Mouse (Mus musculus) midbrain, embryonic 12.5 days (tissue): ENCODE data around the gene Sdhd. TPM values are rescaled to one million over a fixed set of nuclear protein-coding genes. Genes with fewer than 3 reads are reported as not detected.

Experiments used
- ATAC-seq: fragments of 200-750 bp; cut with Nextera tagmentation; 2 replicates; pipeline ENCODE4 v1.8.0; 2017; ENCODE audit warnings: low read depth, moderate TSS enrichment, moderate library complexity; ENCODE audit not compliant: low FRiP score
- H3K27ac ChIP-seq: fragments of 300-500 bp; sonication (generic); replicated peaks from 2 replicates; pipeline ENCODE4 v1.5.1; 2016; ENCODE audit warnings: mild to moderate bottlenecking
- H3K27me3 ChIP-seq: fragments of 300-500 bp; sonication (generic); 2 replicates; pipeline ENCODE4 v1.6.1; 2016; ENCODE audit warnings: mild to moderate bottlenecking
- H3K36me3 ChIP-seq: fragments of 300-500 bp; sonication (generic); 2 replicates; pipeline ENCODE4 v1.6.1; 2016
- H3K4me1 ChIP-seq: fragments of 300-500 bp; sonication (generic); 2 replicates; pipeline ENCODE4 v1.6.1; 2016
- H3K4me2 ChIP-seq: fragments of 300-500 bp; sonication (generic); replicated peaks from 2 replicates; pipeline ENCODE4 v1.6.1; 2016; ENCODE audit warnings: mild to moderate bottlenecking, moderate library complexity
- H3K4me3 ChIP-seq: fragments of 300-500 bp; sonication (generic); 2 replicates; pipeline ENCODE4 v1.5.1; 2016; ENCODE audit warnings: mild to moderate bottlenecking
- H3K9ac ChIP-seq: fragments of 300-500 bp; sonication (generic); replicated peaks from 2 replicates; pipeline ENCODE4 v1.6.1; 2016; ENCODE audit warnings: mild to moderate bottlenecking, moderate library complexity
- H3K9me3 ChIP-seq: fragments of 300-500 bp; sonication (generic); 2 replicates; pipeline ENCODE4 v1.6.1; 2016; ENCODE audit warnings: mild to moderate bottlenecking
- WGBS: fragments of 180-500 bp; shearing (Covaris S2); methylation state at CpG from one replicate; pipeline ENCODE4 v1.1.7; 2016; 5-methylcytosine and 5-hydroxymethylcytosine counted together
- polyA plus RNA-seq: library from polyadenylated mRNA; unstranded; fragments of >200 nt; fragmentation: Nextera tagmentation; extraction: Ambion mirVana; gene quantifications from 2 replicates; pipeline ENCODE4 v1.2.1, GENCODE M21; 2016

The Sdhd gene
- polyA plus RNA-seq, 1 experiment from 2014 or later: 224 TPM

DNA sequence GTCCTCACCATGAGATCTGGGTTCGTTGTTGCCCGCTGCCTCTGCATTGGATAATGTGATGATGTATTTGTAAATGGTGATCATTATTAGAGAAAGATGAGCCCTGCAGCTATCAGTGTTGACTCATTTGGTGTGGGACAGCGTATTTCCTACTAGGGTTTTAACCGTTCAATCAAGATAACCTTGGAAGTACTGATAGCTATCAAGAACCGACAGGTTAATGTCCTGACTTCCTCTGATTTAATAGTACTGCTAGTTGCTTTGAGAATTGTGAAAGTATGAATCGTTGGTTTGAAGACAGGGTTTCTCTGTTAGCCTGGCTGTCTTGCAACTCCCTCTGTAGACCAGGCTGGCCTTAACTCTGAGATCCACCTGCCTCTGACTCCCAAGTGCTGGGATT is 726 bp upstream of the Sdhd start:
- Histone ChIP-seq H3K27me3 (no peaks in the 10 kb centered on the region), H3K9me3 (no peaks in the 10 kb centered on the region), H3K4me2 (peak overlapping the region; percentile 83), H3K4me3 (peak overlapping the region; percentile 80), H3K9ac (peak overlapping the region; percentile 88), H3K4me1 (peaks cover 23% of the 10 kb centered on the region), H3K36me3 (peaks cover 43% of the 10 kb centered on the region), H3K27ac (peak overlapping the region; percentile 88)
- WGBS: 7% methylated on average over 6 of the region's 6 CpGs
- no peak for ATAC-seq

DNA sequence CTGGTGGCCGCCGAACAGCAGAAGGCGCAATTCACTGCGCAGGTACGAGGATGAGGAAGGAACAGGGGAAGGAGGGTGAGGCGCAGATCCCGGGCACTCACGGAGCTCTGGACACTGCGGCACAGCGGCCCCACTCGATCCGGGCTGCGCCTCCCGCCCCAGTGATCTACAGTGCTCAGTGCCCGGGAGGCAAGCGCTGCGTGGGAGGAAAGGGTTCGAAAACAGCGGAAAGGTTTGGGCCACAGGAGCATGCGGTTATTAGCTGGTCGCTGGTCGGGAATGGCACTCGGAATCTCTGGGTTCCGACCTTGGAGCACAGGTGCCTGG is 349 bp upstream of the Sdhd start:
- Histone ChIP-seq H3K27ac (peak overlapping the region; percentile 88), H3K9ac (peak overlapping the region; percentile 88), H3K4me2 (peak overlapping the region; percentile 83), H3K27me3 (no peaks in the 10 kb centered on the region), H3K9me3 (no peaks in the 10 kb centered on the region), H3K4me1 (peaks cover 23% of the 10 kb centered on the region), H3K36me3 (peaks cover 44% of the 10 kb centered on the region), H3K4me3 (peak overlapping the region; percentile 80)
- ATAC-seq: peak; percentile 90
- 1% methylated on average over 24 of the region's 24 CpGs for WGBS

DNA sequence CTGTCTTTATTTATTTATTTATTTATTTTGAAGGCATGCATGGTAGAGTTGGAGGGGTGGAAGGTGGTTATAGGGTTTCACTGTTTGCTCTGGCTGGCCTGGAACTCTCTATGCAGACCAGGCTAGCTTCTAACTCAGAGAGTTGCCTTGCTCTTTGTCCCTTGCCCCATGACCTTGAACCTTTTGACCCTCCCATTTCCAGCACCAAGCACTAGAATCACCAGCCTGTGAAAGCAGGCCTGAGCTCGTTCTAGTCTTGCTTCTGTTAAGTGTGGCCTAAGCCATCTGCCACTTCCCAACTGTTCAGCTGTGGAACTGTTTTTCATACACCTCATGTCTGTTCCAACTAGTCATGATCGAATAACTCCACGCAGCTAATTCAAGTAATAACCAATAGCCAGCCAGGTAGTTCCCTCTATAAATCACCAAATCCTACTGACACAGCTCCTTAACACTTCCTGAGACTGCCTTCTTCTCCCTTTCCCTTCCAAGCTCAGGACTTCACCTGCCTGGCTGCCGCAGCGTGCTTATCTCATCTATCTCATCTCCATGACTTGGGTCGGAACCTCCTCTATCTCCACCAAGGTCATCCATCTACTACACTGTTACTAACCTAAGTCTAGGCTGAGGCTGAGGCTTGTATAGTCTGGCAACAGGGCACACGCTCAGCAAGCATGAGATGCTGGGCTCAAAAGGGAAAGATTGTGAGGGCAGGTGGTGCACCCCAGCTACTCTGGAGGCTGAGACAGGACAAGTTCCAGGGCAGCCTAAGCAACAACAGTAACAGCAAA is 1.4 kb downstream of the Sdhd start:
- Histone ChIP-seq H3K4me1 (peaks cover 23% of the 10 kb centered on the region), H3K9me3 (no peaks in the 10 kb centered on the region), H3K4me3 (peak overlapping the region; percentile 80), H3K27ac (no peak overlapping the region), H3K36me3 (peaks cover 46% of the 10 kb centered on the region), H3K4me2 (peak overlapping the region; percentile 83), H3K27me3 (no peaks in the 10 kb centered on the region), H3K9ac (peak overlapping the region; percentile 88; the same call in 1 of the 2 replicates)
- 89% methylated on average over 7 of the region's 7 CpGs for whole genome bisulfite sequencing
- no peak for ATAC-seq

DNA sequence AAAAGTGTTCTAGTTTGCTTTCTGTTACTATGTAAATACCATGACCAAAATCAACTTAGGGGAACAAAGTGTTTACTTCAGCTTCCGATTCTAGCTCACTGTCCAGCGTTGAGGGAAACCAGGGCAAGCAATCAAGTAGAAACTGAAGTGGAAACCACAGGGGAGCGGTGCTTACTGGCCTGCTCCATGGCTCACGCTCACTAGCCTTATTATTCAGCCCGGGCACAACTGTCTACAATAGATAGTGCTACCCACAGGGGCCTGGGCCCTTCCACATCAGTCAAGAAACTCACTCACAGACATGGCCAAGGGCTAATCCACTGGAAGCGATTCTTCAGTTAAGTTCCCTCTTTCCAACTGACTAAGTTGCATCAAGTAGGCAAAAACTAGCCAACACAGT is 2.1 kb downstream of the Sdhd start:
- H3K27me3 ChIP-seq: no peaks in the 10 kb centered on the region
- ATAC-seq: no peak
- H3K36me3 ChIP-seq: peaks cover 47% of the 10 kb centered on the region
- H3K9ac ChIP-seq: no peak overlapping the region
- no peak overlapping the region for H3K27ac ChIP-seq
- no peak overlapping the region for H3K4me2 ChIP-seq
- H3K9me3 ChIP-seq: no peaks in the 10 kb centered on the region
- no peak overlapping the region for H3K4me3 ChIP-seq
- WGBS: 86% methylated on average over 6 of the region's 6 CpGs
- H3K4me1 ChIP-seq: peaks cover 23% of the 10 kb centered on the region

DNA sequence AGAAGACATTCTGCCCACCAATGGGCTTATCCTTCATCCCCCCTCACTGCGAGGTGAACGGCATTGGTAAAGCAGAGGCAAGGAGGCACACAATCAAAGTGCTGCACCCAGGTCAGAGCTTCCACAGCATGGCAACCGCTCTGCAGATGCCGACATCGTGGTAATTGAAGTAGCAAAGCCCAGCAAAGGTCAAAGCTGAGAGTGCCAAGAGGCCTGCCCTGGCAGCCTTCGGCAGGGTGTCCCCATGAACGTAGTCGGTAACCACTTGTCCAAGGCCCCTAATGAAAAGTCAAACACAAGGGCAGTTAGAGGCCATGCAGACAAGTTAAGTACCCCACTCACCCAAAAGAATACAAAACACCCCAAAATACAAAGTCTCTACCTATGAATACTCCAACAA is 6.6 kb downstream of the Sdhd start:
- Histone ChIP-seq H3K27ac (no peak overlapping the region), H3K9me3 (no peaks in the 10 kb centered on the region), H3K36me3 (peaks cover 58% of the 10 kb centered on the region), H3K4me3 (no peak overlapping the region), H3K4me1 (peaks cover under 1% of the 10 kb centered on the region), H3K9ac (no peak overlapping the region), H3K4me2 (no peak overlapping the region), H3K27me3 (no peaks in the 10 kb centered on the region)
- WGBS: 97% methylated on average over 8 of the region's 8 CpGs
- ATAC-seq: no peak

DNA sequence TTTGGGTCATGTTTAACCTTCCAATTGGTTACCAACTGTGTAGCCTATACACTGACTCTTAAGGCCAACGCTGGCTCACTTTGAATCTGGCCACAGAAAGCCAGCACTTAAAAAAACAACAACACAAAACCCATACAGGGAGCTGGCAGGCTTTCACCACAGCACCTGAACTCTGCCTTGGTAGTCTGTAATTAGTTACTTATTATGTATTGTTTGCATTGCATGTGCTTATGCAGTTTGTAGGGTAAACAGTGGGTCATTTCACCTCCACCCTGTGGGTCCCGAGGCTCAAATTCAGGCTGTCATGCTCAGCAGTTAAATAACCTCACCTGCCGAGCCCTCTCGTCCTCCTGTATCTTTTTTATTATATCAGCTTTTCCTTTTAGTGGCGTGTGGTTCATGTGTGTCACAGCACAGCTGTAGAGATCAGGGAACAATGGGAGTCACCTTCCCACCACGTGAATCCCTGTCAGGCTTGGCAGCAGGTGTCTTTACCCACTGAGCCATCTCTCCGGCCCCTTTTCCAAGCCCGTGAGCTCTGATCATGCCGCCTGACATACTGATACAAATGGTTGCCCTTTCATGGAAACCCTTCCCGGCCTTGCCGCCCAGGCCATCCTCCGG is 8.7 kb downstream of the Sdhd start:
- Histone ChIP-seq H3K4me3 (no peak overlapping the region), H3K4me2 (no peak overlapping the region), H3K36me3 (peaks cover 50% of the 10 kb centered on the region), H3K27ac (no peak overlapping the region), H3K9me3 (no peaks in the 10 kb centered on the region), H3K4me1 (no peaks in the 10 kb centered on the region), H3K27me3 (no peaks in the 10 kb centered on the region), H3K9ac (no peak overlapping the region)
- 85% methylated on average over 12 of the region's 12 CpGs for WGBS
- ATAC-seq: no peak

DNA sequence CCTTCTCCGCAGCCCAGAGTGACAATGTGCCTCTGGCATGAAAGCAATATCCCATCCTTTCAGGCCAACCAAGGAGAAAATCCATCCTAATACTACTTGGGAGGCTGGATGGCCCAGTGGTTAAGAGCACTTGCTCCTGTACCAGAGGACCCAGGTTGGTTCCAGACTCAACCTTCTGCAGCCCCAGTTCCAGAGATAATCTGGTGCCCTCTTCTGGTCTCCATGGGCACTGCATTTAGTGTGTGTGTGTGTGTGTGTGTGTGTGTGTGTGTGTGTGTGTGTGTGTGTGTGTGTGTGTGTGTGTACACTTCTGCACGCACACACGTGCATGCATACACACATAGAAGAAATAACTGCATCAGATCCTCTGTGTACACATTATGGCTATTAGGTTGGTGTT is 10.1 kb downstream of the Sdhd start:
- Histone ChIP-seq H3K27me3 (no peaks in the 10 kb centered on the region), H3K4me1 (no peaks in the 10 kb centered on the region), H3K9me3 (no peaks in the 10 kb centered on the region), H3K4me3 (no peak overlapping the region), H3K9ac (no peak overlapping the region), H3K27ac (no peak overlapping the region), H3K4me2 (no peak overlapping the region), H3K36me3 (peaks cover 37% of the 10 kb centered on the region)
- ATAC-seq: no peak
- 83% methylated on average over 3 of the region's 3 CpGs for WGBS

DNA sequence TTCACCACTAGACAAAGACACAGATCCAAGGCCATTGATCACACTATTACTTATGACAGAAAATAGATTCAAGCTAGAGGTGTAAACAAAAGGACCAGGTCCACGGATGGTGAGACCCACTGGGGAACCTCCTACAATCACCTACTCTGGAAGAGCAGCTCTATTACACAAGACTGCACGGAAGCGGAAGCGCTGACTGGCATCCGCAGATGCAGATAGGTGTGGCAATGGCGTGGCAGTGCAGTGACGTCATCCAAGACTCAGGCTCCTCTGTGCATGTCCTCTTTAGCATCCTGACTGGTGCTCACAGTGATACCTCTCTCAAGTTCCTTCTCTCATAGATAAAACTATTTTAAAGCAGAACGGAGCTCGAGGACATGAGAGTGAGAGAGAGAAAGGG is 10.7 kb downstream of the Sdhd start:
- no peak overlapping the region for H3K9ac ChIP-seq

DNA sequence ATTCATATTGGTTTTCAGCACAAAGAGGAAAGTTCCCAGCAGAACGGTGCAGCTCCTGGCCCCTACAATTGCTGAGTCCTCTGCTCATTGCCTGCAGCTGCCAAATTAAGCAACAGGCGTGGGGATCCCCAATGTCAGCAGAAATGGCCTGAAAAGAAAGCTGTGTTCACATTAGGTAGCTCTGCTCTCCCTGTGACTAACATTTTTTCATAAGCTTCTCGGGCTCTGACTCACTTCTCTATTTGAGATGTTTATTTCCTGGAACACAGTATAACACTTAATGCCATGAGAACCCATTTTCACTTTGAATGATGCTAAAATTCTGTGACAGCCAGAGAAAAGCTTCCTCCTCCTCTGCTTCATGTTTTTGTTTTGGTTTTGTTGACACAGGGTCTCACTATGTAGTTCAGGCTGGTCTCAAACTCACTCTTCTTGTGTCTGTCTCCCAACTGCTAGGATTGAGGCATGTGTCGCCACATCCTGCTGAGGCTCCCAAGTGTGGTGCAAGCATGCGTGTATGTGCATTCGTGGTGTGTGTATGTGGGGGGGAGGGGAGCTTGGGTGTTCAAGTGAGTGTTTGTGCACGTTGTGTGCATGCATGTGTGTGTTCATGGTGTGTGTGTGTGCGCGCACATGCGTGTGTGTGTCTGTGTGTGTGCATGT is 12.6 kb downstream of the Sdhd start:
- WGBS: 82% methylated on average over 10 of the region's 10 CpGs
- Histone ChIP-seq H3K27me3 (no peaks in the 10 kb centered on the region), H3K9ac (no peak overlapping the region), H3K4me1 (no peaks in the 10 kb centered on the region), H3K4me2 (no peak overlapping the region), H3K9me3 (no peaks in the 10 kb centered on the region), H3K36me3 (peaks cover 12% of the 10 kb centered on the region), H3K4me3 (no peak overlapping the region), H3K27ac (no peak overlapping the region)
- ATAC-seq: no peak

More for the DNA sequence above, 10.7 kb downstream of the Sdhd start:
- Histone ChIP-seq H3K4me2 (no peak overlapping the region), H3K4me3 (no peak overlapping the region), H3K36me3 (peaks cover 31% of the 10 kb centered on the region), H3K27me3 (no peaks in the 10 kb centered on the region), H3K27ac (no peak overlapping the region), H3K4me1 (no peaks in the 10 kb centered on the region), H3K9me3 (no peaks in the 10 kb centered on the region)
- ATAC-seq: no peak
- 92% methylated on average over 9 of the region's 9 CpGs for WGBS

DNA sequence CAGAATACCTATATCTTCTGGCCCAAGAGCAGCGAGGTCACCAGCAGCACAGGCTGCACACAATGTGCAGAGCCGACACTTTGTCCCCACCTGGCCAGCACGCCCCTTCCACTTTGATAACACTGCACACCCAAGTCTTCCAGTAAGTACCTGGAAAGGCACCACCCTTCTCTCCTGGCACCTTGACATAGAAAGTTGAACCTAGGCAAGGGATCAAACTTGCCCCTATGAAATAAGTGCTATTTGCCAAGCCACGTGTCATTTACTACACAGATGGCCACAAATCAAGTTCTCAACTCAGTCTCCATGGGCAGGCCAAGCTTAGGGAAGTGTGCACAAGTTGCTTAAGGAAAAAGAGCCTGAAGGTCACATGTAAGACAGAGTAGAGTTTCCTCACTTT is 16.7 kb downstream of the Sdhd start:
- Histone ChIP-seq H3K9me3 (no peaks in the 10 kb centered on the region), H3K27me3 (no peaks in the 10 kb centered on the region), H3K9ac (no peak overlapping the region), H3K36me3 (no peaks in the 10 kb centered on the region), H3K4me2 (no peak overlapping the region), H3K27ac (no peak overlapping the region), H3K4me1 (no peaks in the 10 kb centered on the region), H3K4me3 (no peak overlapping the region)
- WGBS: 80% methylated on average over 4 of the region's 4 CpGs
- no peak for ATAC-seq

DNA sequence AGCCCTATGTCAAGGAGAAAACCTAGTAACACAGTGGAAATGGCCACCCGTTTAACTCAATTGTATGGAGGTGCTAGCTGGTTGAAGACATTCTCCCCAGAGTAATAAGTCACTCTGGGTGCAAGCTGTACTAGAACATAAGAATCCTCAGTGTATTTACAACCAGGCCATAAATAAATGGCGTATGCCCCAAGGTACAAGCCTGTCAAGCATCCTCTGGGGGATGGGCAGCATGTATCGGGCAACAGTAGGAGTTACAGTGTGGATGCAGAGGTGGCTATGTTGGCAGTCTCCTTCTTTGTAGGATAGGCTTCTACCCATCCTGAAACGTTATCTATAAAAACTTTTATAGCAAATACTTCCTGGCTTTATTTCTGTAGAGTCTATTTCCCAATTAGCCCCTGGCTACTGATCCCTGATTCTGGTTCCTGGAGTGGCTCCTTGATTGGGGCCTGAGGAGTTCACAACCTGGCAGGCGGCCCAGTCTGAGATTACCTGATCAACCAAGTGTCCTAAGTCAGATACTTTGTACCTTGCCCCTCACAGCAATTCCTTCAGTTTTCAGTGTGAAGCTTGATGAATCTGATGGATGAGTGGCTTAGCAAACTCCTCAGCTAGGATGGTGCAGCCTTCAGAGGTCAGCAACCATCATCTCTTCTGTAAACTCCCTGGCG is 18.3 kb downstream of the Sdhd start:
- no peaks in the 10 kb centered on the region for H3K27me3 ChIP-seq
- H3K9me3 ChIP-seq: no peaks in the 10 kb centered on the region
- no peak overlapping the region for H3K4me3 ChIP-seq
- WGBS: 84% methylated on average over 6 of the region's 6 CpGs
- no peak overlapping the region for H3K4me2 ChIP-seq
- H3K9ac ChIP-seq: no peak overlapping the region
- no peaks in the 10 kb centered on the region for H3K4me1 ChIP-seq
- H3K36me3 ChIP-seq: no peaks in the 10 kb centered on the region
- no peak overlapping the region for H3K27ac ChIP-seq
- no peak for ATAC-seq

DNA sequence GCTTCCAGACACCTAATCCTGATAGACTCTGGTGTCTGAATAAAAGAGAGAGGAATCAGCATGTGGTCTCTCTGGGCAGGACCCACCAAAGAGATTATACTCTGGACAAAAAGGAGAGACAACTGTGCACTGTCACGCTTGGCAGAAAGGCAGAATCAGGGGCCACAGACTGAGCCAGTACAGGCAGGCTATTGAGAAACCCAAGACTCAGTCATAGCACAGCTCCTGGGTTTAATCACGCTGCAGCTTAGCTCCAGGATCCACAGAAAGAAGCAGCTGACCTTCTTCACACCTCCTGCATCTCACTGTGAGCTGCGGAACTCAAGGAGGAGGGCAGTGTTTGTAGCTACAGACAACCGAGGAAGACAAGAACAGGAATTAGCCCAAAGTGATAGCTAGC is 23.2 kb downstream of the Sdhd start:
- Histone ChIP-seq H3K4me1 (no peaks in the 10 kb centered on the region), H3K36me3 (no peaks in the 10 kb centered on the region), H3K4me2 (no peak overlapping the region), H3K9ac (no peak overlapping the region), H3K27ac (no peak overlapping the region), H3K9me3 (no peaks in the 10 kb centered on the region), H3K4me3 (no peak overlapping the region), H3K27me3 (no peaks in the 10 kb centered on the region)
- 18% methylated on average over 4 of the region's 4 CpGs for WGBS
- no peak for ATAC-seq
